Mouse (Mus musculus) stomach, embryonic 14.5 days (tissue): Measurements from ENCODE around the gene Stbd1. TPM values are rescaled to one million over a fixed set of nuclear protein-coding genes. Genes with fewer than 3 reads are reported as not detected.
A peak's percentile ranks its signal among the peaks of the same experiment; 100 is the strongest.

Experiments used
- ATAC-seq: fragments of 200-750 bp; cut with Nextera tagmentation; 2 replicates; pipeline ENCODE4 v1.8.0; 2017; ENCODE audit warnings: low read depth, moderate TSS enrichment; ENCODE audit not compliant: insufficient number of reproducible peaks, insufficient read depth, low FRiP score
- H3K27ac ChIP-seq: fragments of 300-500 bp; sonication (generic); 2 replicates; pipeline ENCODE4 v1.5.1; 2014; ENCODE audit warnings: mild to moderate bottlenecking, low read length, moderate library complexity, mixed read lengths
- H3K27me3 ChIP-seq: fragments of 300-500 bp; sonication (generic); 2 replicates; pipeline ENCODE4 v1.6.1; 2014; ENCODE audit warnings: low read length, control low read depth, mixed read lengths; ENCODE audit not compliant: control insufficient read depth, insufficient read depth
- H3K36me3 ChIP-seq: fragments of 300-500 bp; sonication (generic); 2 replicates; pipeline ENCODE4 v1.6.1; 2014; ENCODE audit warnings: mild to moderate bottlenecking, control low read depth, low read length, moderate library complexity, mixed read lengths; ENCODE audit not compliant: control insufficient read depth, insufficient read depth
- H3K4me1 ChIP-seq: fragments of 300-500 bp; sonication (generic); 2 replicates; pipeline ENCODE4 v1.6.1; 2014; ENCODE audit warnings: low read length, control low read depth, mixed read lengths; ENCODE audit not compliant: control insufficient read depth, insufficient read depth
- H3K4me2 ChIP-seq: fragments of 300-500 bp; sonication (generic); replicated peaks from 2 replicates; pipeline ENCODE4 v1.6.1; 2014; ENCODE audit warnings: low read depth, low read length, control low read depth
- H3K4me3 ChIP-seq: fragments of 300-500 bp; sonication (generic); 2 replicates; pipeline ENCODE4 v1.5.1; 2014; ENCODE audit warnings: low read depth, low read length, control low read depth
- H3K9ac ChIP-seq: fragments of 300-500 bp; sonication (generic); replicated peaks from 2 replicates; pipeline ENCODE4 v1.6.1; 2014; ENCODE audit warnings: low read depth, mild to moderate bottlenecking, control low read depth, low read length, moderate library complexity, mixed read lengths
- H3K9me3 ChIP-seq: fragments of 300-500 bp; sonication (generic); 2 replicates; pipeline ENCODE4 v1.6.1; 2016; ENCODE audit warnings: low read depth, low read length, control low read depth; ENCODE audit not compliant: control insufficient read depth
- WGBS: fragments of 180-500 bp; shearing (Covaris S2); extraction: QIAGEN DNeasy Blood & Tissue Kit; methylation state at CpG from one replicate; pipeline ENCODE4 v1.1.7; 2014; 5-methylcytosine and 5-hydroxymethylcytosine counted together
- polyA plus RNA-seq: library from polyadenylated mRNA; unstranded; fragments of >200 nt; fragmentation: Nextera tagmentation; extraction: Ambion mirVana; gene quantifications from 2 replicates; pipeline ENCODE4 v1.2.1, GENCODE M21; 2014

The Stbd1 gene
- polyA plus RNA-seq, 1 experiment from 2014 or later = 33.3 TPM

DNA sequence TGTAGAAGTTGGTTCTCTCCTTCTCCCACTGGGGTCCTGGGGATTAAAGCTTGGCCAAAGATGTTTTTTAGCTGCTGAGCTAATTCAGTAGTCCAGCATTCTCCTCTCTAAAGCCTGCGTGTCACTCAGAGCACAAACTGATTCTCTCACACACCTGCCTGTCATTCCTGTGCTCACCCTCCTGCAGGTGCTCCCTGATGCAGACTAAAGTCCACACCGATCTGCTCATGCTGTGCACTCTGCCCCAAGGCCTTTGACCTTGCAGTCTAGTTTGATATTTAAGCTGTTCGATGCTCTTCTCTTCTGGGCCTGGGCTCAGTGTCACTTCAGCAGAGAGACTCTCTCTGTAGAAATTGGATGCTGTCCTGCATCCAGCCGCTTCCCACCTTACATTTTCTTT, 31.6 kb upstream of the Stbd1 start:
- no peak for ATAC-seq
- H3K9ac ChIP-seq = no peak overlapping the region
- no peaks in the 10 kb centered on the region for H3K36me3 ChIP-seq
- H3K4me2 ChIP-seq = no peak overlapping the region
- H3K4me3 ChIP-seq = no peak overlapping the region
- no peaks in the 10 kb centered on the region for H3K9me3 ChIP-seq
- 75% methylated on average over 4 of the region's 4 CpGs for WGBS
- no peaks in the 10 kb centered on the region for H3K4me1 ChIP-seq
- no peaks in the 10 kb centered on the region for H3K27me3 ChIP-seq
- no peak overlapping the region for H3K27ac ChIP-seq

DNA sequence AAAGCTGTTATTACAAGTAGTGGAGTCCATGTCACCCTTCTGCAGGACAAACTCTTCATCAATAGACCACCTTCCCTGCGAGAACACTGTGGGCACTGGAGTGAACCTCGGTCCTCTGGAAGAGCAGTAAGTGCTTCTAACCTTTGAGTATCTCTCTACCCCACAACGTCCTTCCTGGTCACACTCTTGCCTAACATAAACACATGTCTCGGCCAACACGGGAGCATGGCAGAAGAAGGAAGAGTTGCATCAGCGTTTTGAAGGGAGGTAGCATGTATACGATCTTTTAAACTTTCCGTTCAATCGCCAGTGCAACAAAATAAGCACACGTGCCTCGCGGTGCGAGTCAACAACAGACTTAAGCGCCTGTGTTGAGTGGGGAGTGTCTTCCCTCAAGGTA, 23.3 kb upstream of the Stbd1 start:
- H3K27me3 ChIP-seq = no peaks in the 10 kb centered on the region
- 79% methylated on average over 14 of the region's 14 CpGs for WGBS
- no peaks in the 10 kb centered on the region for H3K9me3 ChIP-seq
- H3K4me3 ChIP-seq = no peak overlapping the region
- H3K27ac ChIP-seq = no peak overlapping the region
- H3K9ac ChIP-seq = no peak overlapping the region
- H3K4me1 ChIP-seq = no peaks in the 10 kb centered on the region
- H3K4me2 ChIP-seq = no peak overlapping the region
- no peaks in the 10 kb centered on the region for H3K36me3 ChIP-seq
- no peak for ATAC-seq

DNA sequence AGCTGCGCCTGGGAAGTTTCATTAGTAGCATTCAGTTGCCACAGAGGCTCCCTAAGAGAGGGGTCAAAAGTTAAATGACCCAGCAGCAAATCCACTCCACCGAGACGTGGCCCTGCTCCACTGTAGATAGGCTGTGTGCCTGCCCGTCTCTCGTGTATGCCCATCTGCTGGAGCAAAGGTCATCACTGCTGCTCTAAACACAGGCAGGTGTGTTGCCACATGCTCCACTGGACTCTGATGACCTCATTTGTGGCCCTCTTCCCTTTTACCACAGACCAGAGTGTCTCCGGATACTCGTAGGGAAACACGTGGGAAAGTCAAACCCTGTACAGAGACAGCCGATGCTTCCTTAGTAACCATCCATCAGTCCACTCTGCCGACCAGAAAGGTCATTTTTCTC, 16.9 kb upstream of the Stbd1 start:
- Histone ChIP-seq H3K27me3 (no peaks in the 10 kb centered on the region), H3K27ac (no peak overlapping the region), H3K9ac (no peak overlapping the region), H3K4me1 (no peaks in the 10 kb centered on the region), H3K9me3 (no peaks in the 10 kb centered on the region), H3K36me3 (no peaks in the 10 kb centered on the region), H3K4me2 (no peak overlapping the region), H3K4me3 (no peak overlapping the region)
- WGBS = 31% methylated on average over 10 of the region's 10 CpGs
- ATAC-seq = no peak

DNA sequence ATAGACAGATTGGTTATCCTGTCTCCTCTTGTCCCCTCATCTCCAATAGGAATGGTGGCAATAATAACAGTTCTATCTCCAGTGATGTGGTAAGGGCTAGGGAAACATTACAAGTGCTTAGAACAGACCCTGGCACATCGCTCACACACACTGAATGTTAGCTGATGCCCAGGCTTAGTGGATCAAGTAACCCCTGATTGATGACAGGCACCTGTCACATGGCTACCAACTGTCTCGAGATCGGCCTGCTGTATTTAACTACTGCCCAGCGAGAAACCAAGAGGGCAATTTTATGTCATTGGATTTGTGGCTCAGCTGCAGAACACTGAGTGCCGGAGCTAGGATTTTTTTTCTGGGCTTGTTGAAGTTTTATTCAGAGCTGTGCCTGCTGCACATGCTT, 7.8 kb upstream of the Stbd1 start:
- Histone ChIP-seq H3K4me3 (no peak overlapping the region), H3K9me3 (no peaks in the 10 kb centered on the region), H3K4me1 (no peaks in the 10 kb centered on the region), H3K27me3 (no peaks in the 10 kb centered on the region), H3K9ac (no peak overlapping the region), H3K27ac (no peak overlapping the region), H3K36me3 (no peaks in the 10 kb centered on the region), H3K4me2 (no peak overlapping the region)
- ATAC-seq = no peak
- WGBS = 81% methylated on average over 5 of the region's 5 CpGs

- 82% methylated on average over 8 of the region's 8 CpGs for WGBS
- Histone ChIP-seq H3K27ac (no peak overlapping the region), H3K4me3 (no peak overlapping the region), H3K27me3 (no peaks in the 10 kb centered on the region), H3K4me1 (no peaks in the 10 kb centered on the region; the same call in 1 of the 2 replicates), H3K4me2 (no peak overlapping the region), H3K9ac (no peak overlapping the region), H3K9me3 (no peaks in the 10 kb centered on the region), H3K36me3 (no peaks in the 10 kb centered on the region)
- ATAC-seq = no peak
These were observed 6.0 kb upstream of the Stbd1 start for GRCm38 (mm10) chr5:92596865-92597264.

DNA sequence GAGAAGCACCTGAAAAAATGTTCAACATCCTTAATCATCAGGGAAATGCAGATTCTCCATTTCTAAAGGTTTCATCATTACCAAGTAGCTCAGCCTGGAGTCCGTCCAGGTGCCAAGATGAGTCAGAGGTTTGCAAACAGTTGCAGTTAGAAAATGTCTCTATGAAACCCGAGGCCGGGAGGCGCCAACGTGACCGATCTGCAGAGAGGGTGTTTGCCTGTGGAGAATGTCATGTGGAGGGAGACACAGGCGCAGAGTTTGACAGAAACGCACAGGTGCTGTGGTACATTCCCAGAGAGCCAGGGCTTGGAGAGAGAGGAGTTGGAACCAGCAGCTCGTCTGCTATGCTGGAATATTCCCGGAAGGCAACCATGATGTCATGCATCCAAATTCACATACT, 3.8 kb upstream of the Stbd1 start:
- no peak overlapping the region for H3K9ac ChIP-seq
- no peak overlapping the region for H3K4me3 ChIP-seq
- no peak for ATAC-seq
- H3K27ac ChIP-seq = no peak overlapping the region
- no peak overlapping the region for H3K4me2 ChIP-seq
- no peaks in the 10 kb centered on the region for H3K27me3 ChIP-seq
- no peaks in the 10 kb centered on the region for H3K36me3 ChIP-seq
- H3K9me3 ChIP-seq = no peaks in the 10 kb centered on the region
- peaks cover 2% of the 10 kb centered on the region; the same call in 1 of the 2 replicates for H3K4me1 ChIP-seq
- 68% methylated on average over 10 of the region's 10 CpGs for WGBS

DNA sequence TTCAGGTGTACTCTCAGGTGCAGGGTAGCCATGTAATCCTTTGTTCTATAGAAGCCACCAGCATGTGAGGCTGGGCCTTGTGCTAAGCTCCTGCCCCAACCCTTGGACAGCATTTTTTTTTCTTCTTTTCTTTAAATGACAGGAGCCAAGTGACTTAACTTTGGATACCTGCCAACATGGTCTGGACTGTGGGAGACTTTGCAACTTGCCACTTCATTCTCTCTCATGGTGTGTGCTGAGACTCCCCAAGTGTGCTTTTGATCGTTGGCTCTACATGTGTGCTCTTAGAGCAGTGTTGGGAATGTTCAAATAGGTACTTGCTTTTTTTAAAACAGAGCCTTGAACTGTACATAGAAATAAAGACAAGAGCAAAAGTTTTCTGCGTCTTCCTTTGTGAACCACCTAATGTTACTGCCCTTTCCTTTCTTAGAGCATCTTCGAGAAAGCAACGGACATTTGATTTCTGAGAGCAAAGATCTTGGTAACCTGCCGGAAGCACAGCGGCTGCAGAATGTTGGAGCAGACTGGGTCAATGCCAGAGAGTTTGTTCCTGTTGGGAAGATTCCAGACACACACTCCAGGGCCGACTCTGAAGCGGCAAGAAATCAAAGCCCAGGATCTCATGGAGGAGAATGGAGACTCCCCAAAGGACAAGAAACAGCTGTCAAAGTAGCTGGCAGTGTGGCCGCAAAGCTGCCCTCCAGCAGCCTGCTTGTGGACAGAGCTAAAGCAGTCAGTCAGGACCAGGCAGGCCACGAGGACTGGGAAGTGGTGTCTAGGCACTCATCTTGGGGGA, 1.8 kb downstream of the Stbd1 start:
- peak overlapping the region; percentile 63; the same call in 1 of the 2 replicates for H3K27ac ChIP-seq
- peak; percentile 12; the same call in 1 of the 2 replicates for ATAC-seq
- peaks cover 11% of the 10 kb centered on the region; the same call in 1 of the 2 replicates for H3K4me1 ChIP-seq
- H3K4me2 ChIP-seq = peak overlapping the region; percentile 67
- WGBS = 51% methylated on average over 10 of the region's 10 CpGs
- no peaks in the 10 kb centered on the region for H3K27me3 ChIP-seq
- peaks cover 6% of the 10 kb centered on the region for H3K36me3 ChIP-seq
- H3K4me3 ChIP-seq = no peak overlapping the region; the same call in 1 of the 2 replicates
- H3K9me3 ChIP-seq = no peaks in the 10 kb centered on the region
- no peak overlapping the region for H3K9ac ChIP-seq

GRCm38 (mm10) chr5:92607492-92608229, 4.8 kb downstream of the Stbd1 start:
- no peak for ATAC-seq
- no peak overlapping the region for H3K4me3 ChIP-seq

More at GRCm38 (mm10) chr5:92607492-92608229, 4.8 kb downstream of the Stbd1 start:
- 87% methylated on average over 5 of the region's 5 CpGs for WGBS
- Histone ChIP-seq H3K4me2 (no peak overlapping the region), H3K27ac (no peak overlapping the region), H3K27me3 (no peaks in the 10 kb centered on the region), H3K9ac (no peak overlapping the region), H3K4me1 (peaks cover 11% of the 10 kb centered on the region; the same call in 1 of the 2 replicates), H3K9me3 (no peaks in the 10 kb centered on the region), H3K36me3 (peaks cover 6% of the 10 kb centered on the region)
